Mouse (Mus musculus) spleen, postnatal 36 days (tissue): ENCODE data around the gene Atp5d.

Source experiments
- DNase-seq, 2 experiments: peaks; one replicate each; pipeline ENCODE4 v3.0.0; 2022; ENCODE audit warnings: low spot score in 2 of 2, mixed read lengths in 1 of 2

Atp5d gene

GRCm38 (mm10) chr10:80152071-80152872 is 13.8 kb downstream of the Atp5d start:
- DNase-seq, result peak; percentile 61 to 62

GRCm38 (mm10) chr10:80152873-80153260 is 14.4 kb downstream of the Atp5d start:
- DNase-seq, result peak; percentile 70 to 76

- DNase-seq, result no peak
Measured at GRCm38 (mm10) chr10:80153713-80154112, 15.3 kb downstream of the Atp5d start.

GRCm38 (mm10) chr10:80154384-80154783 is 16.0 kb downstream of the Atp5d start:
- no peak for DNase-seq

- DNase-seq, result no peak
Measured at GRCm38 (mm10) chr10:80155277-80155676, 16.8 kb downstream of the Atp5d start.

- DNase-seq, result peak in 1 of 2 experiments; percentile 17
Measured at GRCm38 (mm10) chr10:80156002-80156751, 17.7 kb downstream of the Atp5d start.

GRCm38 (mm10) chr10:80156752-80157053 is 18.3 kb downstream of the Atp5d start:
- no peak for DNase-seq

- DNase-seq, result peak in 1 of 2 experiments; percentile 18
Measured at GRCm38 (mm10) chr10:80157141-80157929, 18.9 kb downstream of the Atp5d start.

GRCm38 (mm10) chr10:80158307-80158986 is 20.0 kb downstream of the Atp5d start:
- peak; percentile 84 to 87 for DNase-seq

GRCm38 (mm10) chr10:80159021-80159560 is 20.7 kb downstream of the Atp5d start:
- peak; percentile 80 to 83 for DNase-seq

- peak; percentile 100 for DNase-seq
Measured at GRCm38 (mm10) chr10:80159561-80160454, 21.4 kb downstream of the Atp5d start.

- peak; percentile 74 to 75 for DNase-seq
Measured at GRCm38 (mm10) chr10:80160455-80161371, 22.3 kb downstream of the Atp5d start.

GRCm38 (mm10) chr10:80161522-80162242 is 23.2 kb downstream of the Atp5d start:
- peak in 1 of 2 experiments; percentile 35 for DNase-seq

GRCm38 (mm10) chr10:80162243-80162608 is 23.8 kb downstream of the Atp5d start:
- no peak for DNase-seq

- peak in 1 of 2 experiments; percentile 31 for DNase-seq
Measured at GRCm38 (mm10) chr10:80162716-80163299, 24.4 kb downstream of the Atp5d start.

- no peak for DNase-seq
Measured at GRCm38 (mm10) chr10:80163721-80164120, 25.3 kb downstream of the Atp5d start.

GRCm38 (mm10) chr10:80164161-80164997 is 25.9 kb downstream of the Atp5d start:
- DNase-seq, result peak in 1 of 2 experiments; percentile 32
